Mouse (Mus musculus): Measurements from ENCODE around the gene 4931417E11Rik. TPM values are rescaled to one million over a fixed set of nuclear protein-coding genes. Genes with fewer than 3 reads are reported as not detected.

Gene 4931417E11Rik
- polyA plus RNA-seq (2016; fragmentation: Nextera tagmentation; extraction: Ambion mirVana), result not detected in 2 replicates

GRCm38 (mm10) chr6:73469567-73469966 is at the start of gene 4931417E11Rik:
Gene 4931417E11Rik, minus strand, starts transcription at chr6:73469667.
- no peaks in the 10 kb centered on the region for H3K9me3 ChIP-seq
- WGBS, result 89% methylated on average over 8 of the region's 8 CpGs
- H3K27me3 ChIP-seq (replicated peaks; ENCODE audit: low read depth, poor library complexity, severe bottlenecking), result no peaks in the 10 kb centered on the region
- H3K36me3 ChIP-seq (replicated peaks), result no peaks in the 10 kb centered on the region
- no peak for DNase-seq (ENCODE audit: low spot score)
- H3K4me3 ChIP-seq, result no peak within 1 kb of the TSS
- no peaks in the 10 kb centered on the region for H3K4me1 ChIP-seq
- no peak within 1 kb of the TSS for H3K27ac ChIP-seq (replicated peaks)

GRCm38 (mm10) chr6:73517818-73518396 is 48.4 kb upstream of the 4931417E11Rik start:
- DNase-seq (ENCODE audit: low spot score), result peak; percentile 79
- no peaks in the 10 kb centered on the region for H3K27me3 ChIP-seq (replicated peaks; ENCODE audit: low read depth, poor library complexity, severe bottlenecking)
- H3K36me3 ChIP-seq (replicated peaks), result no peaks in the 10 kb centered on the region
- WGBS, result 28% methylated on average over 14 of the region's 14 CpGs
- H3K27ac ChIP-seq (replicated peaks), result no peak overlapping the region
- H3K4me1 ChIP-seq, result no peaks in the 10 kb centered on the region
- no peak overlapping the region for H3K4me3 ChIP-seq
- no peaks in the 10 kb centered on the region for H3K9me3 ChIP-seq

DNA sequence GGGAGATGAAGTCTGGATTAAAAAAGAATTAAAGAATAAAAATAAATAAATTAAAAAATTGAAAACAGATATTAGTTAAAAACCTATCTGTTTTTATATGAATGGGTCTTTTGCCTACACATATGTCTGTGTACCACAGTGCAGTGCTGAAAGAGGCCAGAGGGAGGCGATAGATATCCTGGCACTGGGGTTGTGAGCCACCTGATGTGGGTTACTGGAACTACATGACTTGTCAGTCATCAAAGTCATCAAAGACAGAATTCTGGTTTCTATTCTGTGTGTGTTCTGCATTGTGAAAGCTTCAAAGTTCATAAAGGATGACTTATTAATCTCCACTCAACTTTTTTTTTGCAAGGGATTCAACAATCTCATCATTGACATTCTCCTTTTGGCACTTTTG is 43.4 kb upstream of the 4931417E11Rik start:
- no peaks in the 10 kb centered on the region for H3K9me3 ChIP-seq
- 17% methylated on average over 1 of the region's 1 CpGs for WGBS
- DNase-seq (ENCODE audit: low spot score), result no peak
- H3K4me3 ChIP-seq, result no peak overlapping the region
- no peaks in the 10 kb centered on the region for H3K4me1 ChIP-seq
- no peak overlapping the region for H3K27ac ChIP-seq (replicated peaks)
- H3K36me3 ChIP-seq (replicated peaks), result no peaks in the 10 kb centered on the region
- H3K27me3 ChIP-seq (replicated peaks; ENCODE audit: low read depth, poor library complexity, severe bottlenecking), result no peaks in the 10 kb centered on the region

GRCm38 (mm10) chr6:73499631-73500030 is 30.2 kb upstream of the 4931417E11Rik start:
- Histone ChIP-seq H3K9me3 (no peaks in the 10 kb centered on the region), H3K36me3 (replicated peaks) (no peaks in the 10 kb centered on the region), H3K4me3 (no peak overlapping the region), H3K27ac (replicated peaks) (no peak overlapping the region), H3K27me3 (replicated peaks; ENCODE audit: low read depth, poor library complexity, severe bottlenecking) (no peaks in the 10 kb centered on the region), H3K4me1 (no peaks in the 10 kb centered on the region)
- WGBS, result 86% methylated on average over 7 of the region's 7 CpGs
- no peak for DNase-seq (ENCODE audit: low spot score)

DNA sequence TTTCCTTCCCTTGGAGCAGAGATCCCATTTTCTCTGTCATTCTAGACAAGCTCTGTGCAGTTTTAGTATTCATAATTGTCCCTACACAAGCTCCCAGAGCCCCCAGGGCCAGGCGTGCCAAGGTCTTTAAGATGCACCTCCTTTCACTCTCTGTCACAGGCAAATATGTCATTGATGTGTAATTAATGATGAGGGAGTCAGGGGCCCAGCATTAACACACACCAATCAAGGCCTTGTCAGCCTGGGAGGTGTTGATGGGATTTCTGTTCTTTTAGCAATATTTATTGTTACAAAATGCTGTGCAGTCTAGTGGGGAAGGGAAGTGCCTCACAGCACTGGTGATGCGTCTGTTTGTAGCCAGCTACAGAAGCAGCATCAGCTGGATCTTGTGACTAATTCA is 27.9 kb upstream of the 4931417E11Rik start:
- Histone ChIP-seq H3K4me1 (no peaks in the 10 kb centered on the region), H3K36me3 (replicated peaks) (no peaks in the 10 kb centered on the region), H3K4me3 (no peak overlapping the region), H3K27ac (replicated peaks) (no peak overlapping the region), H3K9me3 (no peaks in the 10 kb centered on the region), H3K27me3 (replicated peaks; ENCODE audit: low read depth, poor library complexity, severe bottlenecking) (no peaks in the 10 kb centered on the region)
- 74% methylated on average over 2 of the region's 2 CpGs for WGBS
- no peak for DNase-seq (ENCODE audit: low spot score)

DNA sequence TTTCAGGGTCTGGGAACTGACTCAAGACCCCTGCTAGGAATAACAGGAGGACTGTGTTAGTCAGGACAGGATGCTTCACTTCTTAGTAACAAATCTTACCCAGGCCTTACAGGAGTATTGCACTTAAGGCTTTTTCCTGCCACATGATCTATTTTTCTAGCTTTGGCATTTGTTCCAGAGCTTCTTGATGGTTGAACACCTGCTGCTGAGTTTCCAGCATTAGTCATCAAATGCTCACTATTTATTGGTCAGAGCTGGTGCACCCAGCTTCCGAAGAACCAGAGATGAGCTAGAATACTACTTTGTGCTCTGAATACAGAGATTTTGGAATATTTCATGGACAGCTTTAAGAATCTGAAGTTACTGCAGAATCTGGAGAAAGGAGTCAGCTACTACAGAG is 21.1 kb upstream of the 4931417E11Rik start:
- no peak for DNase-seq (ENCODE audit: low spot score)
- H3K4me3 ChIP-seq, result no peak overlapping the region
- no peaks in the 10 kb centered on the region for H3K4me1 ChIP-seq
- H3K36me3 ChIP-seq (replicated peaks), result no peaks in the 10 kb centered on the region
- no peaks in the 10 kb centered on the region for H3K9me3 ChIP-seq
- 97% methylated on average over 1 of the region's 1 CpGs for WGBS
- H3K27ac ChIP-seq (replicated peaks), result no peak overlapping the region
- H3K27me3 ChIP-seq (replicated peaks; ENCODE audit: low read depth, poor library complexity, severe bottlenecking), result no peaks in the 10 kb centered on the region

GRCm38 (mm10) chr6:73485616-73486015 is 16.1 kb upstream of the 4931417E11Rik start:
- WGBS, result 85% methylated on average over 3 of the region's 3 CpGs

GRCm38 (mm10) chr6:73466084-73466483 is 3.4 kb downstream of the 4931417E11Rik start:
- Histone ChIP-seq H3K27ac (replicated peaks) (no peak overlapping the region), H3K4me3 (no peak overlapping the region), H3K9me3 (no peaks in the 10 kb centered on the region), H3K4me1 (no peaks in the 10 kb centered on the region), H3K27me3 (replicated peaks; ENCODE audit: low read depth, poor library complexity, severe bottlenecking) (no peaks in the 10 kb centered on the region), H3K36me3 (replicated peaks) (no peaks in the 10 kb centered on the region)
- DNase-seq (ENCODE audit: low spot score), result no peak
- 77% methylated on average over 3 of the region's 3 CpGs for whole genome bisulfite sequencing

More at GRCm38 (mm10) chr6:73485616-73486015, 16.1 kb upstream of the 4931417E11Rik start:
- no peaks in the 10 kb centered on the region for H3K36me3 ChIP-seq (replicated peaks)
- no peak overlapping the region for H3K4me3 ChIP-seq
- no peaks in the 10 kb centered on the region for H3K9me3 ChIP-seq
- H3K27ac ChIP-seq (replicated peaks), result no peak overlapping the region
- H3K4me1 ChIP-seq, result no peaks in the 10 kb centered on the region
- no peak for DNase-seq (ENCODE audit: low spot score)
- H3K27me3 ChIP-seq (replicated peaks; ENCODE audit: low read depth, poor library complexity, severe bottlenecking), result no peaks in the 10 kb centered on the region

DNA sequence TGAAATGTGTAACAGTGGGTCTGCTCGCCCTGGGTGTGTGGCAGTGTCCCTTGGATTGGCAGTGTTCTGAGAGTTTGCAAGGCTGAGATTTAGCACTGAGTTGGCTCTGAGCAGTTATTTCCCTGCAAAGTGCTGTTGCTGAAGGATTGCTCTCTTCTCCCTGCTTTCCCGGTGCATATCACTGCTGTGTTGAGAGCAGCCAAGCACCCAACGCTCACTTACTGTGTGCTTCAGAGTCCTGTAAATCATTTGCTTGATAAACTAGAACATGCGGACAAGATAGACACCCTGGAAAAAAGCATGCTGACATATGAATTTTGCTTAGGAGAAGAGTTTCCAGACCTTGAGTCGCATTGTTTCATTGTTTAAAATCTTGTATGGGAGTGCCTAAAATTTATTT is 6.9 kb downstream of the 4931417E11Rik start:
- Histone ChIP-seq H3K4me1 (no peaks in the 10 kb centered on the region), H3K27ac (replicated peaks) (no peak overlapping the region), H3K9me3 (no peaks in the 10 kb centered on the region), H3K36me3 (replicated peaks) (no peaks in the 10 kb centered on the region), H3K4me3 (no peak overlapping the region), H3K27me3 (replicated peaks; ENCODE audit: low read depth, poor library complexity, severe bottlenecking) (no peaks in the 10 kb centered on the region)
- 89% methylated on average over 5 of the region's 5 CpGs for WGBS
- no peak for DNase-seq (ENCODE audit: low spot score)

GRCm38 (mm10) chr6:73433912-73434311 is 35.6 kb downstream of the 4931417E11Rik start:
- H3K4me1 ChIP-seq, result peaks cover 4% of the 10 kb centered on the region; the same call in 1 of the 2 replicates
- no peaks in the 10 kb centered on the region for H3K36me3 ChIP-seq (replicated peaks)
- H3K27ac ChIP-seq (replicated peaks), result no peak overlapping the region
- H3K4me3 ChIP-seq, result no peak overlapping the region
- H3K9me3 ChIP-seq, result no peaks in the 10 kb centered on the region
- peaks cover 28% of the 10 kb centered on the region for H3K27me3 ChIP-seq (replicated peaks; ENCODE audit: low read depth, poor library complexity, severe bottlenecking)
- no peak for DNase-seq (ENCODE audit: low spot score)
- WGBS, result 22% methylated on average over 3 of the region's 3 CpGs

- no peak for DNase-seq (ENCODE audit: low spot score)
- Histone ChIP-seq H3K4me3 (0 out of 2 replicates have a peak overlapping the region, but pooled peaks have one; percentile 4), H3K9me3 (no peaks in the 10 kb centered on the region), H3K4me1 (peaks cover 15% of the 10 kb centered on the region), H3K27me3 (replicated peaks; ENCODE audit: low read depth, poor library complexity, severe bottlenecking) (peaks cover 16% of the 10 kb centered on the region; the same call in 1 of the 2 replicates), H3K27ac (replicated peaks) (no peak overlapping the region), H3K36me3 (replicated peaks) (no peaks in the 10 kb centered on the region)
- 37% methylated on average over 14 of the region's 14 CpGs for WGBS
These were observed 40.7 kb downstream of the 4931417E11Rik start for GRCm38 (mm10) chr6:73428618-73429336.

- H3K27ac ChIP-seq (replicated peaks), result no peak overlapping the region
- no peak overlapping the region for H3K4me3 ChIP-seq
- H3K4me1 ChIP-seq, result peaks cover 15% of the 10 kb centered on the region
- no peaks in the 10 kb centered on the region for H3K36me3 ChIP-seq (replicated peaks)
- peak; percentile 16 for DNase-seq (ENCODE audit: low spot score)
- 38% methylated on average over 1 of the region's 1 CpGs for WGBS
- H3K9me3 ChIP-seq, result no peaks in the 10 kb centered on the region
- peaks cover 16% of the 10 kb centered on the region; the same call in 1 of the 2 replicates for H3K27me3 ChIP-seq (replicated peaks; ENCODE audit: low read depth, poor library complexity, severe bottlenecking)
These were observed 42.1 kb downstream of the 4931417E11Rik start for GRCm38 (mm10) chr6:73427273-73427812.
